Mouse (Mus musculus) gastrocnemius, adult 8-10 months (tissue): ENCODE results near the gene Olfr138. TPM values are rescaled to one million over a fixed set of nuclear protein-coding genes. Genes with fewer than 3 reads are reported as not detected.

Experiments
- DNase-seq, 2 experiments: peaks; one replicate each; pipeline ENCODE4 v3.0.0; 2022; ENCODE audit warnings: low spot score in 2 of 2
- total RNA-seq, 4 experiments: library from RNA; stranded (reverse); gene quantifications; 2 replicates each; pipeline ENCODE4 v1.2.4; 2022

Gene Olfr138
- not detected for total RNA-seq

DNA sequence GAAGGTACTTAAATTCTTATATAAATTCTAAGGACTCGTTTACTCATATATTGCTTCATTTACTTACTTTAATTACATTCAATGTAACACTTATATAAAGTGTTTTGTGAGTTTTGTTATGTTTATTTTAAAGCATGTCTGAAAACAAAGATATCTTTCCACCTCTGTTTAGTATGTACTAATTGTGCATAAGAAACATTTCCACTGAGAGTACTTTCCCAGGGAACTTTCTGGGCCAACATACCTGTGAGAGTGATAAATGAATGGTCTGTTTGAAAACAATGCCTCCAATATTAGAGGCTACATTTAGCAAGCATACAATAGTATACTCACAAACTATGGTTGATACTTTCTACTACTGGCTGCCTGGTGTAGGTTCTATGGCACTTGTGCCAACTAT is at the start of gene Olfr138:
Gene Olfr138, plus strand, starts transcription at position 301 of the 400 bp plus-strand sequence.
- DNase-seq, result no peak

DNA sequence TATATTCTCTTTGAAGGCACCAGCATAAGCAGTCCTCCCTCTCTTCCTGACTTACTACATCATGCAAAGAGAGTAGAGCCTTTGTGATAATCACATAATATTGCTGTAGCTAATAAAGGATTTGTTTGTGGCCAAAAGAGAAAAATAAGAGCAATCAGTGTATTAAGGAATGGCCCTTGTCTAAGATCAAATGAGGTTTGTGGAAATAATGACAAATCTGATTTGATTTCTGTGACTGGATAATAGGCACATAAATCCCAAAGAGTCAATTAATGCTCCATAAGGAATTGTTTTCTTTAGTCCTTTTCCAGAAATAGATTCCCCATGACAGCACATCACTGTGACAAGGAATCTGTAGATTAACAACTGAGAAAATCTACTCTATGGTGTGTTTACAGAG is 46.6 kb downstream of the Olfr138 start, which contains the start of gene Olfr137:
Gene Olfr137, minus strand, starts transcription at position 101 of the 400 bp plus-strand sequence.
- no peak for DNase-seq

Other genes starting within 250 kb of the Olfr138 start
- gene Olfr129, start 201.0 kb upstream of the Olfr138 start, total RNA-seq, result not detected
- gene Olfr130, start 197.1 kb upstream of the Olfr138 start, total RNA-seq, result not detected
- not detected for gene Olfr131, start 172.3 kb upstream of the Olfr138 start, total RNA-seq
- gene Olfr132, start 126.5 kb upstream of the Olfr138 start, total RNA-seq, result not detected
- gene Olfr133, start 115.8 kb upstream of the Olfr138 start, total RNA-seq, result not detected
- gene Olfr134, start 89.6 kb upstream of the Olfr138 start, total RNA-seq, result not detected
- not detected for gene Olfr135, start 56.7 kb upstream of the Olfr138 start, total RNA-seq
- not detected for gene Olfr137, start 46.5 kb downstream of the Olfr138 start, total RNA-seq
- not detected for gene Olfr136, start 68.8 kb downstream of the Olfr138 start, total RNA-seq
- not detected for gene Esp36, start 159.2 kb downstream of the Olfr138 start, total RNA-seq